Mouse (Mus musculus): ENCODE measurements around the gene St7. TPM values are rescaled to one million over a fixed set of nuclear protein-coding genes. Genes with fewer than 3 reads are reported as not detected.

Gene St7
- total RNA-seq (2021), result 10 to 100 TPM; 53.8 to 56.1 TPM
- long read RNA-seq, experiment 1, transcript St7-203 (16 exons, 2,288 nt), result major isoform, 5 of 16 reads
- long read RNA-seq, experiment 1, partial matches to known transcripts, result 1 of 16 reads
- long read RNA-seq, experiment 1, other reads (novel, unspliced or antisense), result 7 of 16 reads
- long read RNA-seq, experiment 2, transcript St7-203 (16 exons, 2,288 nt), result major isoform, 6 of 23 reads
- long read RNA-seq, experiment 2, partial matches to known transcripts, result 2 of 23 reads
- long read RNA-seq, experiment 2, other reads (novel, unspliced or antisense), result 4 of 23 reads

DNA sequence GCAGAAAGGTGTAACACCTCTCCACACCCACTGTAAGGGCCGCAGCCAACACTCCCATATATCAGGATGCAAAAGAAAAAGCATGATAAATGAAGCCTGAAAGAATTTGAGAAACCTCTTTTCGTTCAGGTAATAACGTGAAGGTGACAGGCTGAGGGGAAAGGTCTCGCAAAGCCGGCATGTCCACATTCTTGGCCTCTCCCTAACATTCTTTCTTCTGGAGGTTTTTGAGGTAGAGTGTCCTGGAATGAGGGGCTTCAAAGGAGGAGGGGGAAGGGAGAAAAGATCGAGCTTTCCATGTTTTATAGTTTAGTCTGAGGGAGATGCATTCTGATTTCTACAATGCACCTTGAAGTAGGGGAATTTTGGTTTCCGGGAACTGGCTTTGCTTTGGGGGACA lies at the start of gene St7:
St7 (plus strand) TSS at position 287 of the 400 bp plus-strand sequence.
- no peak for TF ChIP-seq CTCF (conservative IDR thresholded peaks at IDR 0.05)
- no peak for DNase-seq (ENCODE audit: low spot score in 2 of 2)
- Histone ChIP-seq H3K27ac (peak within 1 kb of the TSS; percentile 90), H3K4me3 (peak within 1 kb of the TSS; percentile 80)

DNA sequence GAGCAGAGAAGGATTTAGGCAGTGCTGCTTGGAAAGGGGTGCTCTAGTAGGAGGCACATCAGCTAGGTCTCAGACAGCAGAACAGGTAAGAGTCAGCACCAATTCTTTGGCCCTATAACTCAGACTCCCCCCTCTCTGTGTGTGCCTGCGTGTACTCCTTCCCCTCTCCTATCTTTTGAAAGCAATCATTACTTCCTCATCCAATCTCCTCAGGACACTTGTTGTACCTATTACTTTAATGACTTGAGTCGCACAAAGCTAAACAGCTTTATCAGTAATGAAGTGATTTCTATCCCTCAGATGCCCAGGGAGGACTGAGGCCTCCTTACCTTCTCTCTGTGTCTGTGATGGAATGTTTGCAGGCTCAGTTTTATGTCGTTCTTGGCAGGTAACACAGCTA lies 46.6 kb upstream of the St7 start:
- no peak for TF ChIP-seq CTCF (conservative IDR thresholded peaks at IDR 0.05)
- no peak overlapping the region for H3K4me3 ChIP-seq
- no peak overlapping the region for H3K27ac ChIP-seq
- DNase-seq (ENCODE audit: low spot score in 2 of 2), result no peak

DNA sequence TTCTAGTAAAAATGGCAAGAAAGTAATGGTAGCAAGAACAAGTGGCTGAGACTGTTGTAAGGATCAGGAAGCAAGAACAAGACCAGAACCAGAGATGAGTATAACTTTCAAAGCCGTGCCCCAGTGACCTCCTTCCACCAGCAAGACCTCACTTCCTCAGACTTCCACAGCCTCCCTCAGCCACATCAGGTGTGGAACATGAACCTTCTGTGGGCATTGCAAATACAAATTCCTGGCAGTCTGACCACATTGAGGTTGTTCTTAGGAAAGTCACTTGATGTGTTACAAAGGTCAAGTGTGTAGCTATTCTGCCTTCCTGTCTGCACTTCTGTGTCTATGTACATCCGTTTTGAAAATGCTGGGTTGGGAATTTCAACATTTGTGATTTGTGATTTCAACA lies 40.6 kb upstream of the St7 start:
- no peak for TF ChIP-seq CTCF (conservative IDR thresholded peaks at IDR 0.05)
- Histone ChIP-seq H3K27ac (no peak overlapping the region), H3K4me3 (no peak overlapping the region)
- DNase-seq (ENCODE audit: low spot score in 2 of 2), result no peak

DNA sequence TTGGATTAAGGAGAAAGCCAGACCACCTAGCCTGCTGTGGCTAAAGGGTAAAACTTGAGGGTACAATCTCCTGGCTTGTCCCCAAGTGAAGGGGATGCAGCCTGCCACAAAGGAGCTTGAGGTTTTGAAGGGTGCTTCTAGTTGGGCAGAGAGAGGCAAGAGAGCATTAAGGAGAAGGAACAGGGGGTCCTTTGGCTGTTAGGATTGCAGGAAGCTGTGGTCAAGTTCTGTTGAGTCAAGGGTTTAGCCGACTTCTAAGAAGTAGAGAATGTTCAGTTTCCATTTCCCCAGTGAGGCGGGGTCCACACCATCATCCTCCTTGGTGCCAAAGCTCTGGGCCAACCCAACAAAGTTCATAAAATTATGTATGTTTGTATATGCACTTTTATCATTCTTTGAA lies 37.7 kb upstream of the St7 start:
- Histone ChIP-seq H3K4me3 (no peak overlapping the region), H3K27ac (peak overlapping the region; percentile 43; the same call in 1 of the 2 replicates)
- DNase-seq (ENCODE audit: low spot score in 2 of 2), result no peak
- TF ChIP-seq CTCF (conservative IDR thresholded peaks at IDR 0.05), result no peak

DNA sequence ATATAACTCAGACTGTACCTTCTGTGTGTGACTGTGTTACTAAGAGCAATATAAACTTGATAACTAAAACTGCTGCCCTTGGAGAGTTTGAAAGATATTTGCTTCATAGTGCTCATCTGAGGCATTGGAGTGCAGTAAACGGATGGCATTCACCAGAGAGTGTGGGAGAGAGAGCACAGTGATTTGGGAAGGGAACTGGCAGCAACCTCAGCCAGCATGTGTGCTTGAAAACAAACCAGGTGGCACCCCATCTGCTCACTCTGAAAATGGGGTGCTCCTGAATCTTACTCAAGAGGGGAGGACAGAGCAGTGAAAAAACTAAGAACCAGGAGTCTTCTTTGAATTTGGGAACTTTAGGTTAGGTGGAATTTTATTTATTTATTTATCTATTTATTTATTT lies 35.4 kb upstream of the St7 start:
- DNase-seq (ENCODE audit: low spot score in 2 of 2), result peak; percentile 90 to 91
- TF ChIP-seq CTCF (conservative IDR thresholded peaks at IDR 0.05), result no peak
- Histone ChIP-seq H3K4me3 (no peak overlapping the region), H3K27ac (peak overlapping the region; percentile 84)

DNA sequence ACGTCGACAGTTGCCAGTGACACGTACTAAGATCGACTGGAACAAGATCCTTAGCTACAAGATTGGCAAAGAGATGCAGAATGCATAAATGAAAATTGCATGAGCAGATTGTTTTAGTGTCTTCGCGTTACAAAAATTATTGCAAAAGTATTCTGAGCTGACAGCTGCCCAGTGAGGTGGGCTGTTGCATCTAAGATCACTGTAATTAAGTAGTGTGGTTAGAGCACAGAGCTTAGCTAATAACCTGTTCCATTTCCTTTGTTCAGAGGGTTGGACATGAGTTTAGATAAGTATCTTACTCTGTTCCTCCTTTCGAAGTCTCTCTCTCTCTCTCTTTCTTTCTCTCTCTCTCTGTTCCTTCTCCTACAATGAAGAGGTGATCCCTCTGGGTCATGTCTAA lies 27.4 kb upstream of the St7 start:
- no peak for TF ChIP-seq CTCF (conservative IDR thresholded peaks at IDR 0.05)
- no peak for DNase-seq (ENCODE audit: low spot score in 2 of 2)
- H3K27ac ChIP-seq, result peak overlapping the region; percentile 28; the same call in 1 of the 2 replicates
- no peak overlapping the region for H3K4me3 ChIP-seq

DNA sequence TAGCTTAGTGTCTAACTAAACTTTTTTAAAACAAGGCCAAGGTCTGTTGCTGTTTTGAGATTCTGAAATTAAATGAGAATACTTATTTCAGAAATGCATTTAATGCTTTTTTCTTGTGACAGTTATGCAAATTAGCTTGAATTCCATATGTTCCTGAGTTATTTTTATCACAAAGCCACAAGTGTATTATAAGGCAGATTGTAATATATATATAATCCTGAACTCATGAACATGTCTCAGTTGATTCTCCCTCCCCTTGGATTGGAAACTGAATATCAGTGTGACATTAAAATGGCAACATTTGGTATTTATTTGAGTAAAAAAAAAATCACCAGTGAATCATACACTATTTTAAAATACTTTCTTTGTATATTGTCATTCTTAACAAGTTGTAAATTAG lies 26.7 kb upstream of the St7 start:
- DNase-seq (ENCODE audit: low spot score in 2 of 2), result no peak
- H3K4me3 ChIP-seq, result no peak overlapping the region
- no peak for TF ChIP-seq CTCF (conservative IDR thresholded peaks at IDR 0.05)

DNA sequence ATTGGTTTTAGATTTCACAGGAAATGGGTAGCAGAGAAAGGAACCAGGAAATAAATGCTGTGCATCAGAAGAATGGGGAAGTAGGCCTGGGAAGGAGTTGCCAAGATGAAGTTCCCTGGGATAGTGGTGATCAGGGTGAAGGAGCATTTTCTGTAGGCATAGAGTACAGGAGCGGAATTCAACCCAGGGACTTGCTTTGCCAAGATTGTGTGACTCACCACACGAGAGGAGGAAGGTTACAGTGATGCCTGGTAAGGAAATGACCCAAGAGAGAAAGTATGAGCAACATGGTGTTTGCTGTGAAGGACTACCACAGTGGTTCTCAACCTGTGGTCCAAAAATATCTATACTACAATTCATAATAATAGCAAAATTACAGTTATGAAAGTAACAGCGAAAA lies 24.9 kb upstream of the St7 start:
- DNase-seq (ENCODE audit: low spot score in 2 of 2), result no peak
- Histone ChIP-seq H3K27ac (no peak overlapping the region), H3K4me3 (no peak overlapping the region)
- no peak for TF ChIP-seq CTCF (conservative IDR thresholded peaks at IDR 0.05)

More for the DNA sequence above, 26.7 kb upstream of the St7 start:
- peak overlapping the region; percentile 28; the same call in 1 of the 2 replicates for H3K27ac ChIP-seq

GRCm38 (mm10) chr6:17668334-17668733 lies 24.4 kb upstream of the St7 start:
- no peak for TF ChIP-seq CTCF (conservative IDR thresholded peaks at IDR 0.05)

GRCm38 (mm10) chr6:17669826-17670225 lies 22.9 kb upstream of the St7 start:
- Histone ChIP-seq H3K4me3 (no peak overlapping the region), H3K27ac (peak overlapping the region; percentile 28; the same call in 1 of the 2 replicates)
- no peak for DNase-seq (ENCODE audit: low spot score in 2 of 2)
- TF ChIP-seq CTCF (conservative IDR thresholded peaks at IDR 0.05), result no peak

More at GRCm38 (mm10) chr6:17668334-17668733, 24.4 kb upstream of the St7 start:
- no peak overlapping the region for H3K4me3 ChIP-seq
- DNase-seq (ENCODE audit: low spot score in 2 of 2), result no peak
- H3K27ac ChIP-seq, result no peak overlapping the region

GRCm38 (mm10) chr6:17675019-17675756 lies 17.5 kb upstream of the St7 start:
- H3K4me3 ChIP-seq, result no peak overlapping the region
- peak in 1 of 2 experiments; percentile 68 for DNase-seq (ENCODE audit: low spot score in 2 of 2)
- no peak overlapping the region for H3K27ac ChIP-seq
- TF ChIP-seq CTCF (conservative IDR thresholded peaks at IDR 0.05), result peak; percentile 89

DNA sequence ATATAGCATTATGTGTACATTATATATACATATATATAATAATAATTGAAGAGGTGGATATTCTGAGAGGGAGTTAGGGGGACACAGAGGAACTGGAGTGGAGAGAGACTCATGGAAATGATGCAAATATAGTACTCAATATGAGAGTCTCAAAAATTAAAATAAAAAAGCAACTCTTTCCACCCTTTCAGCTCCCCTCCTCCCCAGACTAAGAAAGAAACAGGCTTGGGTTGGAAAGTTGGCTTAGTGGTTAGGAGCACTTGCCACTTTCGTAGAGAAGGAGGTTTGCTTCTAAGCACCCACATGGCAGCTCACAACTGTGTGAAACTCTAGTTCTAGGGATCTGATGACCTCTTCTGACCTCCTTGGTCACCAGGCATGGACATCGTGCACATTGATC lies 15.7 kb upstream of the St7 start:
- no peak overlapping the region for H3K27ac ChIP-seq
- H3K4me3 ChIP-seq, result no peak overlapping the region
- no peak for TF ChIP-seq CTCF (conservative IDR thresholded peaks at IDR 0.05)
- no peak for DNase-seq (ENCODE audit: low spot score in 2 of 2)

GRCm38 (mm10) chr6:17680266-17680925 lies 12.3 kb upstream of the St7 start:
- no peak for DNase-seq (ENCODE audit: low spot score in 2 of 2)
- TF ChIP-seq CTCF (conservative IDR thresholded peaks at IDR 0.05), result no peak
- no peak overlapping the region for H3K27ac ChIP-seq
- no peak overlapping the region for H3K4me3 ChIP-seq
